Mouse (Mus musculus) intestine, embryonic 16.5 days (tissue): ENCODE results near the gene Plekhf1. TPM values are rescaled to one million over a fixed set of nuclear protein-coding genes. Genes with fewer than 3 reads are reported as not detected.

Experiments
- ATAC-seq: fragments of 200-750 bp; cut with Nextera tagmentation; 2 replicates; pipeline ENCODE4 v1.8.0; 2017; ENCODE audit warnings: moderate TSS enrichment, moderate library complexity
- H3K27ac ChIP-seq: fragments of 300-500 bp; sonication (generic); 2 replicates; pipeline ENCODE4 v1.5.1; 2014; ENCODE audit warnings: mild to moderate bottlenecking, low read length
- H3K27me3 ChIP-seq: fragments of 300-500 bp; sonication (generic); replicated peaks from 2 replicates; pipeline ENCODE4 v1.6.1; 2014; ENCODE audit warnings: low read length, control low read depth, mixed read lengths; ENCODE audit not compliant: control insufficient read depth, insufficient read depth
- H3K36me3 ChIP-seq: fragments of 300-500 bp; sonication (generic); 2 replicates; pipeline ENCODE4 v1.6.1; 2014; ENCODE audit warnings: low read length, control low read depth; ENCODE audit not compliant: control insufficient read depth, insufficient read depth
- H3K4me1 ChIP-seq: fragments of 300-500 bp; sonication (generic); 2 replicates; pipeline ENCODE4 v1.6.1; 2014; ENCODE audit warnings: low read length, control low read depth, mixed read lengths; ENCODE audit not compliant: control insufficient read depth, insufficient read depth
- H3K4me2 ChIP-seq: fragments of 300-500 bp; sonication (generic); 2 replicates; pipeline ENCODE4 v1.6.1; 2014; ENCODE audit warnings: low read depth, low read length, control low read depth
- H3K4me3 ChIP-seq: fragments of 300-500 bp; sonication (generic); 2 replicates; pipeline ENCODE4 v1.5.1; 2014; ENCODE audit warnings: mild to moderate bottlenecking, low read length
- H3K9ac ChIP-seq: fragments of 300-500 bp; sonication (generic); 2 replicates; pipeline ENCODE4 v1.6.1; 2014; ENCODE audit warnings: low read depth, low read length
- H3K9me3 ChIP-seq: fragments of 300-500 bp; sonication (generic); 2 replicates; pipeline ENCODE4 v1.6.1; 2016; ENCODE audit warnings: low read length, control low read depth; ENCODE audit not compliant: control insufficient read depth
- whole genome bisulfite sequencing: fragments of 180-500 bp; shearing (Covaris S2); extraction: QIAGEN DNeasy Blood & Tissue Kit; methylation state at CpG from one replicate; pipeline ENCODE4 v1.1.7; 2014; 5-methylcytosine and 5-hydroxymethylcytosine counted together
- polyA plus RNA-seq: library from polyadenylated mRNA; unstranded; fragments of >200 nt; fragmentation: Nextera tagmentation; extraction: Ambion mirVana; gene quantifications from 2 replicates; pipeline ENCODE4 v1.2.1, GENCODE M21; 2015

Gene Plekhf1
- polyA plus RNA-seq, 1 experiment from 2014 or later = 4.5 TPM

GRCm38 (mm10) chr7:38183709-38184417, 44.0 kb downstream of the Plekhf1 start:
- Histone ChIP-seq H3K27me3 (no peaks in the 10 kb centered on the region), H3K4me1 (peaks cover 13% of the 10 kb centered on the region), H3K4me3 (peak overlapping the region; percentile 72), H3K36me3 (no peaks in the 10 kb centered on the region), H3K9me3 (no peaks in the 10 kb centered on the region), H3K27ac (peak overlapping the region; percentile 73), H3K4me2 (peak overlapping the region; percentile 73), H3K9ac (peak overlapping the region; percentile 80)
- peak; percentile 94 for ATAC-seq
- 4% methylated on average over 36 of the region's 36 CpGs for WGBS

DNA sequence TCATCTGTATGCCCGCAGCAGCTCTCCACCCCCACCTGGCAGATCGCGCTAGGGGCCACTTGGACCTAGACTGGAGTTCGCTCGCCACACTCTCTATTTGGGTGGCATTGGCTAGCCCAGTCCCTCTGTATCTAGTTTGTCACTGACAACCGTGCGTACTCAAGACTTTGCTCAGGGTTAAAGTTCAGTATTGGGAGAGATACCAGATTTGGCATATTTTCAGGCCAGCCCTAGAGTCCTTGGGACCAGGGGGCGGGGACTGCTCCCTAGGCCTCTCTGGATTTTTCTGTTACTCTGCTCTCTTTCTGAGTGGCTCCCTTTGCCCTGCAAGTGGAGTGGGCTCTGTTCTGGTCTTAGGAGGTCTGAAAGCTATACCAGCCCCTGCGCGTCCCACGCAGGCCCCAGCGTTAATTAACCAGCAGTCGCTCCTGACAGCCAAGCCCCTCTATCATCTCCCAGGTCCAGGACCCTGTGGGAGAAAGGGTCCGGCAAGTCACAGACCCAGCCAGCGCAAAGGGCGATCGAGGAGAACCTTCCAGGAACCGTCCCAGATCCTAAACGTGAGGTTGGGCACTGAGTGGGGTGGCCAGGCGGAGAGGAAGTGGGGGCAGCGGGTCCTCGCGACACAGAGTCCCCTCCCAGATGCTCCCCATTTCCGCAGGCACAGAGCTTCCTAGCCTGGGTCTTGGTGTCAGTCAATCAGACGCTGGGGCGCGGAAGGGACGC, 44.7 kb downstream of the Plekhf1 start, which contains the start of gene 1600014C10Rik:
Gene 1600014C10Rik (plus strand): TSS at position 256 of the 726 bp plus-strand sequence.
- 3% methylated on average over 28 of the region's 28 CpGs for WGBS
- H3K27me3 ChIP-seq = no peaks in the 10 kb centered on the region
- H3K4me1 ChIP-seq = peaks cover 13% of the 10 kb centered on the region
- H3K4me2 ChIP-seq = peak within 1 kb of the TSS; percentile 73
- H3K9ac ChIP-seq = peak within 1 kb of the TSS; percentile 80
- peak; percentile 75 for ATAC-seq
- peak within 1 kb of the TSS; percentile 72 for H3K4me3 ChIP-seq
- no peaks in the 10 kb centered on the region for H3K9me3 ChIP-seq
- no peaks in the 10 kb centered on the region for H3K36me3 ChIP-seq
- H3K27ac ChIP-seq = peak within 1 kb of the TSS; percentile 73

DNA sequence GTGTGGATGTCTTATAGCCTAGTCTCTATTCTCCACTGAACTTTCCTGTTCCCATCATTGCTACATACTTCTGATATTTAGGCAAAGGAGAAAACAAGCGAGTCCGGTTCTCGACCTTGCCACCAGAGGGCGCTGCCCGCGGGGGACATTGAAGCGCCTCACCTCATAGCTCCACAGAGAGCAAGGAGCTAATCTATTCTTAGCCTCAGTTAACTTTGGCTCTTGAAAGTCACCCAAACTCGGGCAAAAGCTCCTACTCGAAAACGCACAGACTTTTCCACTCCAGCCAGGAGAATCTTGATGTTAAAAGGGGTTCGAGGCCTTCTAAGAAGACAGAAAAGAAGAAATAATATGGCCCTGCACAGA, 45.2 kb downstream of the Plekhf1 start:
- Histone ChIP-seq H3K4me1 (peaks cover 13% of the 10 kb centered on the region), H3K27me3 (no peaks in the 10 kb centered on the region), H3K27ac (peak overlapping the region; percentile 73), H3K9me3 (no peaks in the 10 kb centered on the region), H3K36me3 (no peaks in the 10 kb centered on the region), H3K9ac (peak overlapping the region; percentile 80), H3K4me2 (peak overlapping the region; percentile 73), H3K4me3 (peak overlapping the region; percentile 72)
- peak; percentile 70 for ATAC-seq
- WGBS = under 1% methylated on average over 11 of the region's 11 CpGs

GRCm38 (mm10) chr7:38181366-38181765, 46.5 kb downstream of the Plekhf1 start:
- Histone ChIP-seq H3K9me3 (no peaks in the 10 kb centered on the region), H3K27me3 (no peaks in the 10 kb centered on the region), H3K9ac (no peak overlapping the region), H3K4me3 (no peak overlapping the region), H3K4me2 (no peak overlapping the region), H3K4me1 (peaks cover 13% of the 10 kb centered on the region), H3K27ac (no peak overlapping the region), H3K36me3 (no peaks in the 10 kb centered on the region)
- no peak for ATAC-seq
- WGBS = 86% methylated on average over 2 of the region's 2 CpGs

DNA sequence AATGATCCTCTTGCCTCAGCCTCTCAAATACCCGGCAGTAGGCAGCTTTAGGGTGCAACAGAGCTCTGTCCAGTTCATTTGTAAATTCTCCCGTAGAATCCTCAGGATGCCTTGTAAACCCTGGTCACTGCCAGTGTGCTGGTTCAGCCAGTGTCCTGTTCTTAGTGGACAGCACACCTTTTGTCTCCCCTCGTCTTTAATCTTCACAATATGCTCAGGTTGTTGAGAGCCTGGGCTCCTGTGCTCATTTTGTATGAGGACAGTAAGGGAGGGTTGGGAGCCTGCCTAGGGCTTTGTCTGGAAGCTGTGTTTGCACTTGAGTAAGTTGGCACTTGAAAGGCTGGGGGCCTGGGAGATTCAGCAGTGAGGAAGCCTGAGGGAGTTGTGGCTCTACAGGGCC, 47.9 kb downstream of the Plekhf1 start:
- Histone ChIP-seq H3K4me3 (no peak overlapping the region), H3K27me3 (no peaks in the 10 kb centered on the region), H3K36me3 (no peaks in the 10 kb centered on the region), H3K27ac (no peak overlapping the region), H3K9me3 (no peaks in the 10 kb centered on the region), H3K9ac (no peak overlapping the region), H3K4me2 (no peak overlapping the region), H3K4me1 (peaks cover 13% of the 10 kb centered on the region)
- no peak for ATAC-seq
- 67% methylated on average over 3 of the region's 3 CpGs for WGBS

DNA sequence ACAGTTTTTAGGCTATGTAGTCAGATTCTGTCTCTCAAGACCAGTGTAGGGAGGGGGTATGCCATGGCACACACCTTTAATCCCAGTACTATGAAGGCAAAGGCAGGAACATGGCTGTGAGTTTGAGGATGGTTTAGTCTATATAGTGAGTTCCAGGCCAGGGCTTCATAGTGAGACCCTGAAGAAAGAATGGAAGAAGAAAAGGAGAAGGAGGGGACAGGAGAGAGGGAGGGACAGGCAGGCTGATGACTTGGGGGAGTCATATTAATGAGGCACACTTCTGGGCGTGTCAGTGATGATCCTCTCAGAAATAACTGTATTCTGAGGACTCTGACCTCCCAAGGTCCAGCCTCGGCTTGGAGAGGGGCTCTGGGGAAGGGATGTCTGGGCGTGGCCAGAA, 51.8 kb downstream of the Plekhf1 start:
- H3K36me3 ChIP-seq = no peaks in the 10 kb centered on the region
- no peak for ATAC-seq
- no peak overlapping the region for H3K27ac ChIP-seq

GRCm38 (mm10) chr7:38174321-38175148, 53.3 kb downstream of the Plekhf1 start:
- H3K36me3 ChIP-seq = no peaks in the 10 kb centered on the region
- H3K9me3 ChIP-seq = no peaks in the 10 kb centered on the region
- peaks cover 6% of the 10 kb centered on the region for H3K4me1 ChIP-seq
- peak overlapping the region; percentile 63 for H3K4me2 ChIP-seq
- peak; percentile 46; the same call in 1 of the 2 replicates for ATAC-seq
- H3K27me3 ChIP-seq = peaks cover 12% of the 10 kb centered on the region; the same call in 1 of the 2 replicates
- 18% methylated on average over 31 of the region's 31 CpGs for whole genome bisulfite sequencing
- no peak overlapping the region for H3K27ac ChIP-seq
- peak overlapping the region; percentile 51; the same call in 1 of the 2 replicates for H3K9ac ChIP-seq
- peak overlapping the region; percentile 39 for H3K4me3 ChIP-seq

More for the DNA sequence above, 51.8 kb downstream of the Plekhf1 start:
- Histone ChIP-seq H3K27me3 (peaks cover 12% of the 10 kb centered on the region; the same call in 1 of the 2 replicates), H3K4me3 (no peak overlapping the region), H3K9ac (no peak overlapping the region), H3K9me3 (no peaks in the 10 kb centered on the region), H3K4me1 (peaks cover 6% of the 10 kb centered on the region), H3K4me2 (no peak overlapping the region)
- WGBS = 73% methylated on average over 3 of the region's 3 CpGs

DNA sequence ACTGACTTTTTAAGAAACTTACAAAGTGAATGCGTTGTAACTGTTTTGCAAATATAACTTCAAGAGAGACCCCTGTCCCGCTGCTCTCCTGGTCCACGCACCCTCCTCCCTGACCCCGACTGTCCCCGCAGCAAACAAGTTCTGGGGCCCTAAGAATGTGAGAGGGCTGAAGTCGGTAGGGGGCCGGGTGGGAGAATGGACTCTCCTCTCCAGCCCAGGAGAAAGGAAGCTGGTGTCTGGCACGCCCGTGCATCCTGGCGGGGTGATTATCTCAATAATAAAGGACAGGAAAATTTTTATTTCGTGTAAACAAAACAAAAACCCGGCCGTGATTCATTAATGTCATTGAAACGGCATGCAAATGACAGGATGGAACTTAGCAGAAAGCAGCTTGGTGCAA, 53.9 kb downstream of the Plekhf1 start:
- Histone ChIP-seq H3K4me2 (peak overlapping the region; percentile 63), H3K9me3 (no peaks in the 10 kb centered on the region), H3K4me1 (peaks cover 6% of the 10 kb centered on the region), H3K36me3 (no peaks in the 10 kb centered on the region), H3K4me3 (peak overlapping the region; percentile 39; the same call in 1 of the 2 replicates), H3K9ac (peak overlapping the region; percentile 51; the same call in 1 of the 2 replicates), H3K27me3 (peaks cover 12% of the 10 kb centered on the region; the same call in 1 of the 2 replicates), H3K27ac (no peak overlapping the region)
- no peak for ATAC-seq
- 19% methylated on average over 14 of the region's 14 CpGs for WGBS

GRCm38 (mm10) chr7:38167724-38168141, 60.1 kb downstream of the Plekhf1 start:
- peak overlapping the region; percentile 55 for H3K4me2 ChIP-seq
- WGBS = 18% methylated on average over 11 of the region's 11 CpGs
- H3K9ac ChIP-seq = no peak overlapping the region
- H3K27ac ChIP-seq = no peak overlapping the region
- H3K27me3 ChIP-seq = no peaks in the 10 kb centered on the region
- no peaks in the 10 kb centered on the region for H3K36me3 ChIP-seq
- peak overlapping the region; percentile 26 for H3K4me3 ChIP-seq
- peaks cover 7% of the 10 kb centered on the region; the same call in 1 of the 2 replicates for H3K4me1 ChIP-seq
- ATAC-seq = peak; percentile 70
- H3K9me3 ChIP-seq = no peaks in the 10 kb centered on the region
